Comparison of ENCODE assay signal across 8 mouse cellular contexts in genomic region chr14:45657641-45658611, GRCm38 (mm10). TPM values are rescaled to one million over a fixed set of nuclear protein-coding genes. Genes with fewer than 3 reads are reported as not detected.
DNase-seq lines count a peak whose midpoint lies in the region; ATAC-seq and TF ChIP-seq lines count a peak whose summit lies in the region.

Gene Ddhd1 (minus strand): TSS chr14:45658143.

- H3K9me3 ChIP-seq in embryonic facial prominence, embryonic 15.5 days (replicated peaks) = no peaks in the 10 kb centered on the region
- no peaks in the 10 kb centered on the region for H3K9me3 ChIP-seq in kidney, embryonic 14.5 days (ENCODE audit: control insufficient read depth, low read length)
- no peaks in the 10 kb centered on the region for H3K9me3 ChIP-seq in limb, embryonic 15.5 days

- TF ChIP-seq POLR2A in bone marrow, adult 2 months (IDR thresholded peaks at IDR 0.05; ENCODE audit: borderline replicate concordance, control insufficient read depth, low read depth, low read length) = peak; percentile 82; the same call in 1 of the 2 replicates

- DNase-seq in 416B (ENCODE audit: low read depth) = peak; percentile 84
- peak; percentile 85 to 86 for DNase-seq in heart, adult 9 months (ENCODE audit: low spot score in 2 of 2)
- peak; percentile 50 to 74 for DNase-seq in monocyte, adult 2 months (ENCODE audit: low read depth in 1 of 2, low spot score in 2 of 2)
- peak; percentile 87 to 88 for DNase-seq in spleen, postnatal 36 days (ENCODE audit: low spot score in 2 of 2)

- peak within 1 kb of the TSS; percentile 95 for H3K27ac ChIP-seq in bone marrow, adult 2 months (ENCODE audit: control insufficient read depth, insufficient read depth, low read depth, low read length, poor library complexity)
- H3K27ac ChIP-seq in embryonic facial prominence, embryonic 15.5 days (replicated peaks) = peak within 1 kb of the TSS; percentile 85
- H3K27ac ChIP-seq in kidney, embryonic 14.5 days (ENCODE audit: low read depth, low read length) = peak within 1 kb of the TSS; percentile 82
- H3K27ac ChIP-seq in limb, embryonic 15.5 days = peak within 1 kb of the TSS; percentile 92

- H3K36me3 ChIP-seq in embryonic facial prominence, embryonic 15.5 days = no peaks in the 10 kb centered on the region
- no peaks in the 10 kb centered on the region; the same call in 1 of the 2 replicates for H3K36me3 ChIP-seq in kidney, embryonic 14.5 days (ENCODE audit: control insufficient read depth, insufficient read depth, low read length)
- H3K36me3 ChIP-seq in limb, embryonic 15.5 days = no peaks in the 10 kb centered on the region

- peak within 1 kb of the TSS; percentile 89 for H3K4me2 ChIP-seq in embryonic facial prominence, embryonic 15.5 days (replicated peaks)
- H3K4me2 ChIP-seq in kidney, embryonic 14.5 days (replicated peaks; ENCODE audit: low read depth, low read length) = peak within 1 kb of the TSS; percentile 84
- peak within 1 kb of the TSS; percentile 99 for H3K4me2 ChIP-seq in limb, embryonic 15.5 days

- peak within 1 kb of the TSS; percentile 87 for H3K4me3 ChIP-seq in bone marrow, adult 2 months (replicated peaks; ENCODE audit: control insufficient read depth, low read depth, low read length)
- peak within 1 kb of the TSS; percentile 70 for H3K4me3 ChIP-seq in embryonic facial prominence, embryonic 15.5 days (replicated peaks)
- H3K4me3 ChIP-seq in kidney, embryonic 14.5 days (ENCODE audit: low read length) = peak within 1 kb of the TSS; percentile 83
- H3K4me3 ChIP-seq in limb, embryonic 15.5 days = peak within 1 kb of the TSS; percentile 81

- peaks cover 3% of the 10 kb centered on the region; the same call in 1 of the 2 replicates for H3K4me1 ChIP-seq in bone marrow, adult 2 months (ENCODE audit: control insufficient read depth, insufficient read depth, low read length)
- H3K4me1 ChIP-seq in embryonic facial prominence, embryonic 15.5 days = peaks cover 17% of the 10 kb centered on the region
- peaks cover 3% of the 10 kb centered on the region for H3K4me1 ChIP-seq in kidney, embryonic 14.5 days (ENCODE audit: control insufficient read depth, insufficient read depth, low read length)
- H3K4me1 ChIP-seq in limb, embryonic 15.5 days = peaks cover 17% of the 10 kb centered on the region

- peak within 1 kb of the TSS; percentile 79 for H3K9ac ChIP-seq in embryonic facial prominence, embryonic 15.5 days
- peak within 1 kb of the TSS; percentile 80 for H3K9ac ChIP-seq in kidney, embryonic 14.5 days (ENCODE audit: low read depth, low read length)
- H3K9ac ChIP-seq in limb, embryonic 15.5 days = peak within 1 kb of the TSS; percentile 79

- no peaks in the 10 kb centered on the region for H3K27me3 ChIP-seq in embryonic facial prominence, embryonic 15.5 days
- H3K27me3 ChIP-seq in kidney, embryonic 14.5 days (ENCODE audit: control insufficient read depth, insufficient read depth, low read length) = no peaks in the 10 kb centered on the region
- no peaks in the 10 kb centered on the region for H3K27me3 ChIP-seq in limb, embryonic 15.5 days

- no peak for TF ChIP-seq CTCF in bone marrow, adult 2 months (IDR thresholded peaks at IDR 0.05; ENCODE audit: control insufficient read depth, insufficient read depth, low read length)

- peak; percentile 93 for ATAC-seq in embryonic facial prominence, embryonic 15.5 days (ENCODE audit: insufficient number of reproducible peaks, low FRiP score, low TSS enrichment, low read depth)
- ATAC-seq in kidney, embryonic 14.5 days (ENCODE audit: low FRiP score, low TSS enrichment) = peak; percentile 95
- peak; percentile 93 for ATAC-seq in limb, embryonic 15.5 days (ENCODE audit: insufficient number of reproducible peaks, low FRiP score, low TSS enrichment, low read depth)

- under 1% methylated on average over 121 of the region's 123 CpGs for WGBS in bone marrow, adult 2 months
- WGBS in embryonic facial prominence, embryonic 15.5 days = under 1% methylated on average over 110 of the region's 123 CpGs
- under 1% methylated on average over 112 of the region's 123 CpGs for WGBS in kidney, embryonic 14.5 days
- WGBS in limb, embryonic 15.5 days = under 1% methylated on average over 112 of the region's 123 CpGs

RNA-seq across cellular contexts. Expression of gene Ddhd1, which starts in this region (rescaled TPM):
- 18.8 and 26.4 TPM in 2 replicates for polyA plus RNA-seq in bone marrow, adult 2 months (2011; ENCODE audit: insufficient read depth, insufficient read length, low replicate concordance, missing spikeins)
- 6.5 and 7.0 TPM in 2 replicates for polyA plus RNA-seq in embryonic facial prominence, embryonic 15.5 days (2015; fragmentation: Nextera tagmentation; extraction: Ambion mirVana)
- 8.1 and 10.0 TPM in 2 replicates for polyA plus RNA-seq in kidney, embryonic 14.5 days (2014; fragmentation: Nextera tagmentation; extraction: Ambion mirVana)
- 5.2 and 5.7 TPM in 2 replicates for polyA plus RNA-seq in limb, embryonic 15.5 days (2015; fragmentation: Nextera tagmentation; extraction: Ambion mirVana)

Comparison
In these comparisons a context has a peak if more than half of its experiments do, and no peak if none do; other contexts are left out.
1. Peak in every context shown above with its lines: DNase-seq, ATAC-seq, H3K4me3 ChIP-seq and H3K27ac ChIP-seq.